Comparison of ENCODE assay signal across 23 mouse cellular contexts in genomic region chr6:114791846-114792245, GRCm38 (mm10).
"Had no signal": no experiment of that assay in that cellular context is flagged by ENCODE, and none has a peak within 500 bp of the region (broad histone marks: within the 10 kb centered on the region; RNA-seq: fewer than 3 reads in every experiment).

No protein-coding gene starts in this region.

- H3K4me2 ChIP-seq: heart, embryonic 11.5 days; heart, embryonic 13.5 days; heart, embryonic 15.5 days; hindbrain, embryonic 13.5 days; hindbrain, embryonic 15.5 days; limb, embryonic 13.5 days; limb, embryonic 15.5 days; liver, embryonic 12.5 days had no signal

- H3K9ac ChIP-seq: forebrain, postnatal 0 days; heart, embryonic 13.5 days; heart, embryonic 15.5 days; hindbrain, embryonic 13.5 days; hindbrain, embryonic 15.5 days; limb, embryonic 13.5 days; limb, embryonic 15.5 days; liver, embryonic 12.5 days; liver, embryonic 14.5 days had no signal

- H3K36me3 ChIP-seq: heart, embryonic 13.5 days; heart, embryonic 15.5 days; hindbrain, embryonic 13.5 days; hindbrain, embryonic 15.5 days; limb, embryonic 13.5 days; limb, embryonic 15.5 days; liver, embryonic 12.5 days had no signal

- H3K9me3 ChIP-seq: heart, embryonic 13.5 days; heart, embryonic 15.5 days; hindbrain, embryonic 13.5 days; hindbrain, embryonic 15.5 days; limb, embryonic 13.5 days; limb, embryonic 15.5 days; liver, embryonic 12.5 days had no signal

- H3K27me3 ChIP-seq: heart, embryonic 13.5 days; heart, embryonic 15.5 days; hindbrain, embryonic 13.5 days; hindbrain, embryonic 15.5 days; limb, embryonic 13.5 days; limb, embryonic 15.5 days; liver, embryonic 12.5 days had no signal

- H3K4me1 ChIP-seq: heart, embryonic 15.5 days; hindbrain, embryonic 13.5 days; hindbrain, embryonic 15.5 days had no signal

- DNase-seq: forebrain, postnatal 0 days; gastrocnemius, postnatal 14 days; gastrocnemius, postnatal 36 days; heart, adult 11 months; heart, adult 2 months; heart, postnatal 14 days; heart, postnatal 36 days; kidney, adult 18-20 months; kidney, adult 9 months; layer of hippocampus, adult 9-11 months; layer of hippocampus, postnatal 36 days; left cerebral cortex, postnatal 4 days had no signal

- H3K4me3 ChIP-seq: heart, adult 2 months; heart, embryonic 13.5 days; heart, embryonic 15.5 days; hindbrain, embryonic 13.5 days; hindbrain, embryonic 15.5 days; limb, embryonic 13.5 days; limb, embryonic 15.5 days; liver, embryonic 12.5 days had no signal

- H3K27ac ChIP-seq: heart, adult 2 months; heart, embryonic 13.5 days; heart, embryonic 15.5 days; hindbrain, embryonic 13.5 days; hindbrain, embryonic 15.5 days; hindbrain, postnatal 0 days; limb, embryonic 15.5 days; liver, embryonic 12.5 days; liver, embryonic 14.5 days had no signal

- ATAC-seq: forebrain, postnatal 0 days; hindbrain, postnatal 0 days; intestine, embryonic 16.5 days; liver, embryonic 12.5 days had no signal
